Mouse (Mus musculus): ENCODE measurements around the gene Fam71e2.

DNA sequence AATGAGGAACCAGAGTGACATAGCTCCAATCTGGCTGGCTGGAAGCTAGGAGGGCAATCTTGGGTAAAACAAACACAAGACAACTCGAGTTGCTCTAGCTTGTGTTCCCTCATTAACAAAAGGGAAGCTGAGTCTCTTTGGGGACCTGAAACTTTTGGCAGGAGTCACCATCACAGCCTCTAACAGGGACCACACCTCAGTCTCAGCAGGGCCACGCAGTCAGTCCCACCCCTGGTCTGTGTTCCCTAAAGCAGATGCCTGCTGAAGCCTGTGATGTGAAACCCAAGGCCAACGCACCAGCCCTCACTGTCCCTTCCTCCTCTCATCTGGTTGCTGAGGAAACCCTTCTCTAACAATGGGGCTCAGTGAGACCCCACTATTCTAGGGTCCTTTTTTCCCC lies 11.0 kb upstream of the Fam71e2 start:
- TF ChIP-seq GATA1 (IDR thresholded peaks at IDR 0.05; ENCODE audit: borderline replicate concordance, low read length) (no peak), FLI1 (IDR thresholded peaks at IDR 0.05; ENCODE audit: low read length) (no peak)
